ENCODE assay signal across 23 mouse cellular contexts in the genomic region with DNA sequence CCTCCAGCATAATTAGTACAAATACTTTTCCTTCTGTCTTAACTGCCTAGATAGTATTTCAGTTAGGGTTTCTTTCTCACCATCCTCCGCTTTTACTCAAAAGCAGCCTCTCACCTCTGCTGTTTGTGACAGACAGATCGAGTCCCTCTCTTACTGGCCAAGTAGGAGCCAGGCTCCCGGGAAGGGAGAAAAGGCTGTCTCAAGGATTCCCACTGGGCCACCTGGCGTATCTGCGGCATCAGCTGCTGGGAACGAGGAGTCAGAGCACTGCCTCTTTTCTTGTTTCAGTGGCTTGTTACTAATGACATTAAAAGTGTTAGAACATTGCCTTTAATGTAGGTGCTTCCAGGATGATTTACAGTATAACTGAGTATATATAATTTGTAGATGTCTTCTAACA.
"Had no signal": no experiment of that assay in that cellular context is flagged by ENCODE, and none has a peak within 500 bp of the region (broad histone marks: within the 10 kb centered on the region; RNA-seq: fewer than 3 reads in every experiment).

No protein-coding gene starts in this region.

- ATAC-seq: hindbrain, embryonic 16.5 days; inflammation-experienced regulatory T-cells, adult 6 months; intestine, embryonic 15.5 days; intestine, postnatal 0 days had no signal

- H3K4me2 ChIP-seq: heart, embryonic 11.5 days; heart, embryonic 13.5 days; heart, embryonic 15.5 days; hindbrain, embryonic 12.5 days; hindbrain, embryonic 14.5 days; intestine, embryonic 15.5 days; limb, embryonic 12.5 days had no signal

- H3K9ac ChIP-seq: heart, embryonic 13.5 days; heart, embryonic 15.5 days; hindbrain, embryonic 12.5 days; hindbrain, embryonic 14.5 days; intestine, embryonic 15.5 days; limb, embryonic 12.5 days had no signal

- H3K4me1 ChIP-seq: heart, embryonic 15.5 days; hindbrain, embryonic 12.5 days; intestine, embryonic 15.5 days; limb, embryonic 10.5 days; limb, embryonic 12.5 days had no signal

- H3K9me3 ChIP-seq: heart, embryonic 13.5 days; heart, embryonic 15.5 days; hindbrain, embryonic 12.5 days; intestine, embryonic 15.5 days; limb, embryonic 10.5 days; limb, embryonic 12.5 days had no signal

- H3K27ac ChIP-seq: gastrocnemius, adult 2 months; heart, embryonic 13.5 days; heart, embryonic 15.5 days; hindbrain, embryonic 12.5 days; hindbrain, embryonic 14.5 days; intestine, embryonic 15.5 days; layer of hippocampus, adult 2 months; left cerebral cortex, adult 2 months; limb, embryonic 10.5 days; limb, embryonic 12.5 days had no signal

- H3K4me3 ChIP-seq: gastrocnemius, adult 2 months; heart, embryonic 13.5 days; heart, embryonic 15.5 days; hindbrain, embryonic 12.5 days; intestine, embryonic 15.5 days; layer of hippocampus, adult 2 months; left cerebral cortex, adult 2 months; limb, embryonic 10.5 days; limb, embryonic 12.5 days had no signal

- H3K27me3 ChIP-seq: heart, embryonic 13.5 days; heart, embryonic 15.5 days; hindbrain, embryonic 12.5 days; intestine, embryonic 15.5 days; limb, embryonic 12.5 days had no signal

- DNase-seq: gastrocnemius, adult 2 months; gastrocnemius, postnatal 10 days; gastrocnemius, postnatal 25 days; heart, adult 18-20 months; heart, postnatal 14 days; heart, postnatal 36 days; kidney, adult 18-20 months; kidney, adult 8-10 months; kidney, postnatal 25 days; kidney, postnatal 4 days had no signal
